Mouse (Mus musculus) right cerebral cortex, postnatal 36 days (tissue): ENCODE data around the gene Mpz.

Experiments
- DNase-seq, 2 experiments: peaks; one replicate each; pipeline ENCODE4 v3.0.0; 2022; ENCODE audit warnings: low spot score in 2 of 2, mixed read lengths in 1 of 2

Gene Mpz

GRCm38 (mm10) chr1:171149974-171150760 lies at the start of gene Mpz, which contains the start of gene Sdhc:
Gene Mpz, plus strand, starts transcription at chr1:171150711.
Gene Sdhc, minus strand, starts transcription at chr1:171150603.
- peak; percentile 92 for DNase-seq

- DNase-seq = no peak
Observed at GRCm38 (mm10) chr1:171101033-171101432, 49.5 kb upstream of the Mpz start.

- DNase-seq = peak; percentile 85 to 89
Observed at GRCm38 (mm10) chr1:171101733-171102546, 48.6 kb upstream of the Mpz start.

DNA sequence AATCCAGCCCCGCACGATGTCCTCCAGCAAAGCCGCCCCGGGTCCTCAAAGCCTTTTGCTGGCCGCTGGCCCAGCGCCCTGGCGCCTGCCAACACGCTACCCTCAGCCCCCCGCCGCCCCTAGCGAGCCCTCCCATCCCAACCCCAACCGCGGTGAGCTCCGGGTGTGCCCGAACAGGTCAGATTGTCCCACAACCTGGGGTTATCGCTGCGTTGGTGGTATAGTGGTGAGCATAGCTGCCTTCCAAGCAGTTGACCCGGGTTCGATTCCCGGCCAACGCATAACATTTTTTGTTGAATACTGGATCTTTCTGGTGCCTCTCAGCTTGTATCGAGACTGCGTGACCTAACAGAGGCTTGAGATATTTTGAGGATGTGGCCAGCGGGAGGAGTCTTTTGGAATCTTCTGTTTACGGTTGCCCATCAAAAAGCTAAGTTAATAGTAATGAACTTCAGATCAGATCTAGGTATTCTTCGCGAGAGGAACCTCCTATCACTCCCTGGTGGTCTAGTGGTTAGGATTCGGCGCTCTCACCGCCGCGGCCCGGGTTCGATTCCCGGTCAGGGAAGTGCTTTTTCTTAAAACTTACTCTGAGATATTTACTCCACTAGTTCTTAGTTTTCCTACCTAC lies 47.8 kb upstream of the Mpz start:
- peak; percentile 79 to 80 for DNase-seq

- no peak for DNase-seq
Observed at GRCm38 (mm10) chr1:171103179-171103840, 47.2 kb upstream of the Mpz start.

DNA sequence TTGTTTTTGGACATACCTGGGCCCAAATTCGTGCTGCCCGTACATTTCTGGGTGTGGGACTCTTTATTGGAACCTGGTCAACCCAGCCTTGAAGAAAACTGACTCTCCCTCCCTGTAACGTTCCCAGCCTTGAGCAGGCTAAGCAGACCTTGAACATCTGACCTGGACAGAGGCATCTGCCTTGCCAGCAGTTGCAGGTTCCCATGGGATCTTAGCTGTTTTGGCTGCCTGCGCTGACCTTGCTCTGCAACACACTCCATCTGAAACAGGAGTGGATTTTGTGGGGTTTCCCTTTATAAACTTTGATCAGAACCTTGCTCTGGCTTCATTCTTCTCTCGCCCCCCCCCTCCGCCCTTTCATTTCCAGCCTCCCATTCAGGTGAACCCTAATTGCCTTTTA lies 45.3 kb upstream of the Mpz start:
- no peak for DNase-seq

DNA sequence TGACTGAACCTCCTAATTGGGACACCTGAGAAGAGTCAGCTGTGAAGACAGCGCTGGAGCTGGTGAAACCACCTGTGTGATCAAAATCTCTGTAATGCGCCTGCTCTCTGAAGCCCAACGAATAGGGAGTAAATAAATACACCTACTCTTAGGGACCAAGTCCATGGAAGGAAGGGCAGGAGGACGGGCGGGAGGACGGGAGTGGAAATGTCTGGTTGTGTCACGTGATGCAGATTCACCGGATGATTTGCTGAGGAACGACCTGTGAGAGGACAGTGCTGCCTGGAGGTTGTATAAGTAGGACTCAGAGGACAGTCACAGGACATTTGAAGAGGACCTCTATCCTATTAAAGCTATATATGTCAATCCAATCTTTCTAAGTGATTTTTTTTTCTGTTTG lies 40.9 kb upstream of the Mpz start:
- no peak for DNase-seq

GRCm38 (mm10) chr1:171110659-171111019 lies 39.9 kb upstream of the Mpz start:
- no peak for DNase-seq

GRCm38 (mm10) chr1:171111020-171111780 lies 39.3 kb upstream of the Mpz start:
- peak; percentile 91 to 93 for DNase-seq

GRCm38 (mm10) chr1:171111781-171112575 lies 38.5 kb upstream of the Mpz start:
- DNase-seq = peak in 1 of 2 experiments; percentile 20

DNA sequence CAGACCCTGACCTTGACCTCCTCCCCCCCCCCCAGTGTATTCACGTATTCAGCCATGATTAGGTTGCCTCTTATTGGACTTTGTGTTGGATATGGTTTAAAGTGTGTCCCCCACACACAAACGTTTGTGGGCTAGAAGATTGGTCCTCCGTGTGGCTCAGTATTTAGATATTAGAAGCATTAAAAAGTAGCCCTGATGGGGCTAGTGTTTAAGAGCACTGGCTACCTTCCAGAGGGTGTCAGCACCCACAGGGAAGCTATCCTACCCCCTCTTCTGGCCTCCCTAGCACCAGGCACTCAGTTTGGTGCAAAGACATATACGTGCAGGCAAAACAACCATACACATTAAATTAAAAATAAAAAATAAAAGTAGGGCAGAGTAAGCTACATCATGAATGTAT lies 37.5 kb upstream of the Mpz start:
- no peak for DNase-seq

- DNase-seq = peak; percentile 24 to 31
Observed at GRCm38 (mm10) chr1:171113873-171114299, 36.6 kb upstream of the Mpz start, which contains the start of gene Cfap126. Gene Cfap126, plus strand, starts transcription at chr1:171113918.

DNA sequence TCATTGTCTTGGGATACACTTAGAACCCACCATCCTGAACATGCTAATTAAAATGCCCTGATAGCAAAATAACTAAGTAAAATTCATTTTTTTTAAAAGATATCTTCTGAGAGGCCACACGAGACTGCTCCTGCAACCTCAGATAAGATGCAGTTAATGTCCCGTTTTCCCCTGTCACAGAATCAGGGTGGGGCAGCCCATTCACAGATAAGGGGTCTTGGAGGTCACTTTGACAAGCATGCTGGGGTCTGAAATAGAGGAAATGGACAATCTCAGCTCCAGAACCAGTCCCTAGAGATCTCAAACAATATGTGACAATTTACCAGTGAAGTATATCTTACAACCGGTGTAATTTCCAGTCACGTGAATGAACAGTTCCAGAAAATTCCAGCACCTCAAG lies 34.2 kb upstream of the Mpz start:
- no peak for DNase-seq

- peak in 1 of 2 experiments; percentile 21 for DNase-seq
Observed at GRCm38 (mm10) chr1:171118269-171118684, 32.2 kb upstream of the Mpz start.

DNA sequence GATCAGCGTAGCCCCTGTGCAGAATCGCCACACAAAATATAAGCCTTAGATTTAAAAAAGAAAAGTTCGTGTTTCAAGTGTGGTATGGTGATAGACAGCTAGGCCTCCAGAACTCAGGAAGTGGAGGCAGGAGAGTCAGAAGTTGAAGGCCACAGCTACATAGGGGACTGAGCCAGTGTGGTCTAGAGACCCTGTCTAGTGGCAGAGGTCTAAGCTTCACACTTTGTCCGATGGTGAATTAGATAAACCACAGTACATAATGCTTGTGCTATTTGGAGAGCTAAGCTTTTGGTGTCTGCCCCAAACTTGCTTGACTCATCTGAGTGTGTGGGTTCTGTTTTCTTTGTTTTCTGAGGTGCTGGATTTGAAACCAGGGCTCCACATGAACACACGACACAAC lies 31.5 kb upstream of the Mpz start:
- no peak for DNase-seq

DNA sequence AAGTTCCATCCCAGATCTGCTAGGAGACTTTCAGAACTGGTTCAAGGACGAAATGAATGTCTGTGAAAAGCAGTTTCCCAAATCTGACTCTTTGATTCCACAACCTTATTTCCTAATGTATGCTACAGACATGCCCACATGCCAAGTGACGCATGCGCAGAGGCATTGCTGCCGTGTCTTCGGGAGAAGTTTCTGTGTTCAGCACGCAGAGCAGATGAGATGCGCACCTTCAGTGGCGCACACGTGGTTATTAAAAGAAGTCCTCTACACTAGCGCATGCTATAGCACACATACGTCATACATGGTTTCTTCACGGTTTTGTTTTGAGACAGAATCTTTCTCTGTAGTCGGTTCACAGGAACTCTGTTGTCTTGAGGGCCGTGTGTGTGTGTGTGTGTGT lies 31.1 kb upstream of the Mpz start:
- DNase-seq = no peak

GRCm38 (mm10) chr1:171120893-171121292 lies 29.6 kb upstream of the Mpz start:
- DNase-seq = no peak

DNA sequence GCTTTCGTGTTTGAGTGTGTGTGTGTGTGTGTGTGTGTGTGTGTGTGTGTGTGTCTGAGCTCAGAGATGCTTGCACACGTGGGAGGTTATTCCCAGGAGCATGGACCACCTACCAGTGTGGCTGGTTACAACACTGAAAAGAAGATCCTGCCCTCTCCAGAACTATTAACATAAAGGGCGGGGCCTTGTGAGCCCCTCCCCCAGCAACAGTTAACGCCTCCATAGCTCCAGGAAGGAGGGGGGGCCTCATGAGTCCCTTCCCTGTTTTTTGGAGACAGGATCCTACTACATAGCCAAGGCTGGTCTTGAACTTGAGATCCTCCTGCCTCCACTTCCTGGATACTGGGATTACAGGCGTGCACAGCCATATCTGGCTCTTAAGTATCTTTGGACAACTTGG lies 28.7 kb upstream of the Mpz start:
- no peak for DNase-seq

DNA sequence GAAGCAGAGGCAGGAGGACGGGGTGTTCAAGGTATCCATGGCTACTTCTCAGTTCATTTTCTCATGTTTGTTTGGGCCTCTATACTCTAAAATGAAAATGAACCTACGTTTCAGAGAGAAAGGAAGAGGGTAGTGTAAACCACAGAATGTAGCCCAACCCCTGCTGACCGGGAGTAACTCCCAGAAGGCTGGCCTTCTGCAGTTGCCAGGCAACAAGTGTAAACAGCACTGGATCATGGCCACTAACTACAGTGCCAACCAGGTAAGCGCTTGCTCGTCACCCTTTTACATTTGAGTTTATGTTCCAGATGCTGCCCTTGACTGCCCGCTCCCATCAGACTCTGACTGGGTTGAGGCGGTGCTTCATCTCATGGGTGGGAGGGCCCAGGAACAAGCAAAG lies 27.6 kb upstream of the Mpz start:
- no peak for DNase-seq

DNA sequence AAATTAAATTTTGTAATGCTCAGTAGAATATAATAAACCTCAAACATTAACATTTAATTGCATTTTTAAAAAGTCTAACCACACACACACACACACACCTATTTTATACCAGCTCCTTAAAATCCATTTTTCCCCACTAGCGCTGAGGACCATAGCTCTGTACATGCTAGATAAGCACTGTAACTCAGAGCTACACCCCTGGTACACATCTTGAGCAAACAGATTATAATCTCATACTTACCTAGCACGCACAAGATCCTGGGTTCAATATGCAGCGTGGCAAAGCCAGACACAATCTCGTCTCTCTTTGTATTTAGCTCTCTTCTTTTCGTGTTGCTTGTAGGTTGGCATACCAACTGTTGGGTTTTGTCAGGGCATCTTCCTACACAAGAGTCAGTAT lies 26.1 kb upstream of the Mpz start:
- no peak for DNase-seq
